Mouse (Mus musculus) myocyte (in vitro differentiated cells): ENCODE measurements around the gene Rrp7a. TPM values are rescaled to one million over a fixed set of nuclear protein-coding genes. Genes with fewer than 3 reads are reported as not detected.

ENCODE experiments used
- H3K27me3 ChIP-seq: one replicate; pipeline ENCODE4 v1.6.1; 2011; ENCODE audit not compliant: control insufficient read depth, insufficient read depth, insufficient read length
- H3K36me3 ChIP-seq: one replicate; pipeline ENCODE4 v1.6.1; 2011; ENCODE audit not compliant: control insufficient read depth, insufficient read depth
- H3K4me2 ChIP-seq: one replicate; pipeline ENCODE4 v1.6.1; 2011; ENCODE audit warnings: low read depth, control low read depth
- H3K4me3 ChIP-seq: one replicate; pipeline ENCODE4 v1.5.1; 2011; ENCODE audit warnings: mild to moderate bottlenecking, control low read depth, moderate library complexity
- H3K79me2 ChIP-seq: one replicate; pipeline ENCODE4 v1.6.1; 2011; ENCODE audit not compliant: control insufficient read depth, insufficient read depth
- H3ac ChIP-seq: one replicate; pipeline ENCODE4 v1.6.1; 2011; ENCODE audit not compliant: control insufficient read depth, insufficient read length
- CEBPB ChIP-seq: IDR thresholded peaks from 2 replicates; pipeline ENCODE4 v1.6.1; 2011; ENCODE audit warnings: mild to moderate bottlenecking, moderate library complexity; ENCODE audit not compliant: poor library complexity, insufficient read depth, severe bottlenecking
- E2F4 ChIP-seq: IDR thresholded peaks from one replicate; pipeline ENCODE4 v1.6.1; 2011; ENCODE audit warnings: mild to moderate bottlenecking, control low read depth, moderate library complexity; ENCODE audit not compliant: insufficient read depth
- MAX ChIP-seq: IDR thresholded peaks from one replicate; pipeline ENCODE4 v1.6.1; 2011; ENCODE audit warnings: low read depth, mild to moderate bottlenecking, control low read depth
- MYOD1 ChIP-seq, 3 experiments: IDR thresholded peaks; one replicate each; pipeline ENCODE4 v1.6.1; 2011; ENCODE audit warnings: control low read depth in 2 of 3, low read depth in 2 of 3, mild to moderate bottlenecking in 2 of 3, moderate library complexity in 1 of 3; ENCODE audit not compliant: insufficient read length in 2 of 3, control insufficient read depth in 1 of 3
- MYOG ChIP-seq, 3 experiments: IDR thresholded peaks; one replicate each; pipeline ENCODE4 v1.6.1; 2011; ENCODE audit warnings: control low read depth in 2 of 3, low read depth in 2 of 3, mild to moderate bottlenecking in 2 of 3; ENCODE audit not compliant: insufficient read length in 2 of 3, control insufficient read depth in 1 of 3, insufficient read depth in 1 of 3
- POLR2A ChIP-seq: IDR thresholded peaks from one replicate; pipeline ENCODE4 v1.6.1; 2011; ENCODE audit warnings: low read depth, mild to moderate bottlenecking, control low read depth, moderate library complexity; ENCODE audit not compliant: insufficient read length
- POLR2AphosphoS2 ChIP-seq: IDR thresholded peaks from one replicate; pipeline ENCODE4 v1.6.1; 2011; ENCODE audit warnings: low read depth, control low read depth; ENCODE audit not compliant: insufficient read length
- REST ChIP-seq: IDR thresholded peaks from one replicate; pipeline ENCODE4 v1.6.1; 2011; ENCODE audit warnings: mild to moderate bottlenecking, control low read depth, moderate library complexity; ENCODE audit not compliant: insufficient read depth, insufficient read length
- SRF ChIP-seq: IDR thresholded peaks from one replicate; pipeline ENCODE4 v1.6.1; 2011; ENCODE audit warnings: low read depth; ENCODE audit not compliant: control insufficient read depth, insufficient read length
- TCF12 ChIP-seq: IDR thresholded peaks from one replicate; pipeline ENCODE4 v1.6.1; 2011; ENCODE audit warnings: mild to moderate bottlenecking, control low read depth; ENCODE audit not compliant: poor library complexity, insufficient read depth, severe bottlenecking
- TCF3 ChIP-seq: IDR thresholded peaks from one replicate; pipeline ENCODE4 v1.6.1; 2011; ENCODE audit warnings: low read depth, control low read depth; ENCODE audit not compliant: insufficient read length
- USF1 ChIP-seq: IDR thresholded peaks from one replicate; pipeline ENCODE4 v1.6.1; 2011; ENCODE audit warnings: low read depth, mild to moderate bottlenecking, control low read depth, moderate library complexity
- polyA plus RNA-seq: library from polyadenylated mRNA; unstranded; fragments of >200 nt; fragmentation: generic; extraction: Trizol; gene quantifications from one replicate; pipeline ENCODE4 v1.2.1, GENCODE M21; 2012; ENCODE audit warnings: missing spikeins

Rrp7a gene
- polyA plus RNA-seq, 1 experiment: 172 TPM

DNA sequence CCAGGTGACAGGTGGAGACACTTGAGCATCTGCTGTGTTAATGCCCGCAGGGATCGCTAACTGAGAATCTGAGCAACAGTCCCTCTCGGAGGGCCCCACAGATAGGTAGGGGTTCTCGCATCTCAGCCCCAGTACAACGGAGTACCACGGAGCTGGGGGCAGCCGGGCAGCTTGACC is 33.3 kb downstream of the Rrp7a start, which contains the start of gene Serhl:
Gene Serhl, plus strand, starts transcription at position 78 of the 177 bp plus-strand sequence.
- Histone ChIP-seq H3K4me2 (no peak within 1 kb of the TSS), H3ac (no peak within 1 kb of the TSS), H3K4me3 (no peak within 1 kb of the TSS), H3K79me2 (no peaks in the 10 kb centered on the region), H3K36me3 (no peaks in the 10 kb centered on the region), H3K27me3 (peaks cover 18% of the 10 kb centered on the region)
- TF ChIP-seq MYOD1 (IDR thresholded peaks at IDR 0.05; ENCODE audit: control insufficient read depth in 1 of 3, insufficient read length in 2 of 3, low read depth in 2 of 3) (no peak), MAX (no peak), POLR2A (no peak), MYOG (IDR thresholded peaks at IDR 0.05; ENCODE audit: control insufficient read depth in 1 of 3, insufficient read depth in 1 of 3, insufficient read length in 2 of 3, low read depth in 2 of 3) (no peak), REST (no peak), USF1 (no peak), SRF (no peak), TCF3 (no peak), E2F4 (no peak), CEBPB (no peak), TCF12 (no peak)

DNA sequence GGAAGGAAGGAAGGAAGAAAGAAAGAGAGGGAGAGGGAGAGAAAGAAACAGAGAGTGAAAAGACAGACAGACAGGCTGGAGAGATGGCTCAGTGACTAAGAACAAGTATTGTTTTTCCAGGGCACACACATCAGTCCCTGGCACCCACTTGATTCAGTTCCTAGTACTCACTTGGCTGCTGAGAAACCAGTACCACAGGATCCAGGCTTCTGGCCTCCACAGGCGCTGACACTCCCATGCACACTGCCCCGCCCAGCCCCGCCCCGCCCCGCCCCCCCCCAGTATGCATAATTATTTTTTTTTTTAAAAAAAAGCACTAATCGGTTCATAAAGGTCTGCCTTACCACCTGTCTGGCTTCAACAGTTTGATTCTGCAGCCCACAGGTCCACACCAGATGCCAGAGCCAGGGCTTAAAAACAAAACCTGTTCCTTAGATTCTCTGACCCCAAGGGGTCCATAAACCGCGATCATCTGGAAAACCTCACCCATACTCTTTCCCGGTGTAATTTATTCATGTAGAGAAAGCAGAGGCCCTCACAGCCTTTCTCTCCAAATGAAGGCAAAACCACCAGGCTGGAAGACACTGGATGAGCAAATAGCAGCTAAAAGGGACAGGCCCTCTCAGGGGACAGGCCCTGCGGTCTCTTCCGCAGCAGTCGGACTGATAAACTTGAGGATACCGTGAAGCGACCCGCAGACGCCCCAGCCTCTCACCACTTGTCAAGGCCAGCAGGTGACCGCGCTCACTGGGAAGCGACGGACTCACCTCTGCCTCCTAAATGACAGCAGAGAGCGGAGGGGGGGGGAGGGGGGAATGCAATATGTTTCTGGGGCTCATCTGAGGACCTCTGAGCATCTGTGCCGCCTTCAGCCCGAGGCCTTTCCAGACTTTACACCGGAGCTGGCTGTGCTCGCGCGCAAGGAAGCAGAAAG is 33.8 kb downstream of the Rrp7a start:
- Histone ChIP-seq H3K27me3 (peaks cover 21% of the 10 kb centered on the region), H3ac (no peak overlapping the region), H3K4me3 (no peak overlapping the region), H3K4me2 (no peak overlapping the region), H3K36me3 (no peaks in the 10 kb centered on the region), H3K79me2 (no peaks in the 10 kb centered on the region)
- no peak for TF ChIP-seq POLR2AphosphoS2
- no peak for TF ChIP-seq MAX
- TF ChIP-seq MYOD1 (IDR thresholded peaks at IDR 0.05; ENCODE audit: control insufficient read depth in 1 of 3, insufficient read length in 2 of 3, low read depth in 2 of 3): no peak
- no peak for TF ChIP-seq USF1
- TF ChIP-seq SRF: no peak

GRCm38 (mm10) chr15:83086636-83087328 is 35.8 kb downstream of the Rrp7a start:
- Histone ChIP-seq H3K4me3 (no peak overlapping the region), H3K36me3 (no peaks in the 10 kb centered on the region), H3K27me3 (peaks cover 34% of the 10 kb centered on the region), H3K79me2 (no peaks in the 10 kb centered on the region), H3K4me2 (no peak overlapping the region), H3ac (no peak overlapping the region)
- TF ChIP-seq TCF3 (no peak), REST (no peak), TCF12 (no peak), POLR2A (no peak), MYOG (IDR thresholded peaks at IDR 0.05; ENCODE audit: control insufficient read depth in 1 of 3, insufficient read depth in 1 of 3, insufficient read length in 2 of 3, low read depth in 2 of 3) (no peak), E2F4 (no peak), MYOD1 (IDR thresholded peaks at IDR 0.05; ENCODE audit: control insufficient read depth in 1 of 3, insufficient read length in 2 of 3, low read depth in 2 of 3) (no peak), SRF (no peak), USF1 (no peak), MAX (no peak), CEBPB (no peak), POLR2AphosphoS2 (no peak)

DNA sequence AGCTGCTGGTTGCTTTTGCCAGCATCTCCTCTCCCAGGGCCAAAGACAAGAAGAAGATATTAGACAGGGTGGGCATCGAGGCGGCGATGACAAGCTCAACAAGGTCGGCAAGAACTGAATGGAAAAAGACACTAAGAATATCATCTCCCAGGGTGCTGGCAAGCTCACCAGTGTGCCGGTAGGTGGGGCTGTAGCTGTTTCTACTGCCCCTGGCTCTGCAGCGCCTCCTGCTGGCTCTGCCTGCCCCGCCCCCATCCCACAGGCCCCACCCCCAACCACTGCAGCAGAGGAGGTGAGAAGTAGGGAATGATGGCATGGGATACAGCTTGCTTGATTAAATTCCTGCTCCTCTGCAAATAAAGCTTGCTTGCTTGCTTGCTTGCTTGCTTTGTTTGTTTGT is 36.7 kb downstream of the Rrp7a start:
- Histone ChIP-seq H3K27me3 (peaks cover 37% of the 10 kb centered on the region), H3ac (no peak overlapping the region), H3K4me2 (no peak overlapping the region), H3K4me3 (no peak overlapping the region), H3K79me2 (no peaks in the 10 kb centered on the region), H3K36me3 (no peaks in the 10 kb centered on the region)
- TF ChIP-seq MYOD1 (IDR thresholded peaks at IDR 0.05; ENCODE audit: control insufficient read depth in 1 of 3, insufficient read length in 2 of 3, low read depth in 2 of 3) (no peak), E2F4 (no peak), MAX (no peak), REST (no peak), USF1 (no peak), POLR2AphosphoS2 (no peak), TCF12 (no peak), SRF (no peak), POLR2A (no peak), TCF3 (no peak), CEBPB (no peak), MYOG (IDR thresholded peaks at IDR 0.05; ENCODE audit: control insufficient read depth in 1 of 3, insufficient read depth in 1 of 3, insufficient read length in 2 of 3, low read depth in 2 of 3) (no peak)

DNA sequence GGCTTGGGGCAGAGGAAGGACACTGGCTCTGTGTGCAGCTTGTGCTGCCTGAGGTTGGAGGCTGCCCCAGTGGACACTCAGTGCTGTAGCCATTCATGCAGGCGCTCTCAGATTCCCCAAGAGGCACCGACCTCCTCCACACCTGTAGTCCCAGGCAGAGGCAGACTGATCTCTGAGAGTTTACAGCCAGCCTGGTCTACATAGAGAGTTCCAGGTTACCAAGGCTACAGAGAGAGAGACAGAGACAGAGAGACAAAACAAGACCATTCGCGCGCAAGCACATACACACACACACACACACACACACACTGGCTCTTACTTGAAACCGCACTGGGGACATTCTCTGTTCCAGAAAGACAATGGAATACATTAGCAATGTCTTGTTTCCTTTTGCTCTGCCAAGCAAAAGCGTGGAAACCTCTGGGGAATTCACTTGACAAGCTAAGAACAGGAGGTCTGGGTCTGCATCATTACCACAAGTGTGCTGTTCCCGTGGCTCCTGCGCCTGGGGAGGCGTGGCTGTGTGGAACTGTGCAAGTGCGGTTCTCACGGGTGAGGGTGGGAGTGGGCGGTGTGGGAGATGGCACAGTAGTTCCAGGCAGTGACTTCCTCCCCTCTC is 38.5 kb downstream of the Rrp7a start:
- Histone ChIP-seq H3K79me2 (no peaks in the 10 kb centered on the region), H3K4me2 (no peak overlapping the region), H3K27me3 (peaks cover 32% of the 10 kb centered on the region), H3ac (no peak overlapping the region), H3K4me3 (no peak overlapping the region), H3K36me3 (no peaks in the 10 kb centered on the region)
- TF ChIP-seq TCF3 (no peak), MAX (no peak), POLR2A (no peak), TCF12 (no peak), CEBPB (no peak), POLR2AphosphoS2 (no peak), USF1 (no peak), SRF (no peak), E2F4 (no peak), MYOD1 (IDR thresholded peaks at IDR 0.05; ENCODE audit: control insufficient read depth in 1 of 3, insufficient read length in 2 of 3, low read depth in 2 of 3) (no peak), REST (no peak), MYOG (IDR thresholded peaks at IDR 0.05; ENCODE audit: control insufficient read depth in 1 of 3, insufficient read depth in 1 of 3, insufficient read length in 2 of 3, low read depth in 2 of 3) (no peak)
